Mouse (Mus musculus): ENCODE results near the gene Gm17606. TPM values are rescaled to one million over a fixed set of nuclear protein-coding genes. Genes with fewer than 3 reads are reported as not detected.
"Not testable (repeated sequence)": the region's sequence is repeated elsewhere in the genome, so short reads cannot be mapped to it uniquely, and the experiment has no call there.

Gene Gm17606
- not detected for total RNA-seq (2021)
- long read RNA-seq, experiment 1, result 0 reads
- long read RNA-seq, experiment 2, result 0 reads

DNA sequence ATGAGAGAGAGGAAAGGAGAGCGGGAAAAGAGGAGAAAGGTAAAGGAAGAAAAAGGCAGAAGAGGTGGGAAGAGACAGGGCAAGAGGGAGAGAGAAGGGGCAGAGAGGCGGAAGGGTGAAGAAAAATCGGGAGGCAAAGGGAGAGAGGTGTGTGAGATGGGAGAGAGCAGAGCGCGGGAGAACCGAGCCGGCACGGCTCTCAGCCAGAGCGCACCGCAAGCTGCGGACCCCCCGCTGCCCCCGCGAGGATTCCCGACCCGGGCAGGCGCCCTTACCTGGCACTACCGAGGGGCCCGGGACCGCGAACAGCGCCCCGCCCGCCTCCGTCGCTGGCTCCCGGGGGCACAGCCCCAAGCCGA is at the start of gene Gm17606:
Gene Gm17606, plus strand, starts transcription at position 7 of the 359 bp plus-strand sequence.
- DNase-seq, result no peak

DNA sequence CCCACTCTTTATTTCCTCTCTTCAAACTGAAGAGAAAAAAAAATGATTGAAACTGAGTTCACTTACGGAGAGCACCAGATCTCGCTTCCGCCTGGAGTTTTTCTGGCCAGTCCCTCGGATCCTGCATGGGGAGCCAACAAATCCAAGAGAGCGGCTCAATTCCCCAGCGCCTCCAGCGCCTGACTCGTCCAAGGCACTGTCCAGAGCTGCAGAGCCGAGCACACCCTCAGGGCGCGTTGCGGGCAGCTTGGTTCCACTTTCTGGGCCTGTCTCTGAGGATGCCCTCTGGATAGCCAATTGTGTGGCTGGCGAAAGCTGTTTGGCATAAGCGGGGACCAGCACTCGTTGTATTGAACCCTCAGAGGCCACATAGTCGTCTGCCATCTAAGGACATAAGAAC is 49.7 kb upstream of the Gm17606 start:
- no peak for DNase-seq

DNA sequence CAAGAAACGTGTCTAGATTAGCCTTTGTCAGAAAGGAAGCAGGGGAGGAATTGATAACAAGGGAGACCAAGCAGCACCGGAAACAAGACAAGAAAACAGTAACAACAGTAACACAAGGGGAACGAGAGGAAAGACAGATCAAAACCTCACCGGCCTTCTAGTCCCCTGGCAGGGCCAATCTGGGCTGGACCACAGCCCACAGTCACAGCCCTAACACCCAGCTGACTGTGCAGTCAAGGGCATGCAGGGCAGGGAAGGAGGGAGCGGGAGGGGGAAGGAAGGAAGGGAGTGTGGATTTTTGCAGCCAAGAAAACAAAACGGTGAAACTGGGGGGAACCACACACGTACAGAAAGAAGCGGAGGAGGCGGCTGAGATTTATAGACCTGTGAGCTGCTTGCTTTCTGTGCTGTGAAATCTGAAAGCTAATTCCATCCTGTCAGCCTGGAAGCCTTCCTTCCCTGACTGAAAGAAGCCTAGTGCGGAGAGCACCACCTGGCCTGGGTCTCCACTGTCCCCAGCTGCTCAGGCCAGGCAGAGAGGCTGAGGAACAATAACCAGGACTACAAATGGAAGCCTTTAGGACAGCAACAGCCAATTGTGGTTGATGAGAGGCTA is 48.3 kb upstream of the Gm17606 start:
- no peak for DNase-seq

DNA sequence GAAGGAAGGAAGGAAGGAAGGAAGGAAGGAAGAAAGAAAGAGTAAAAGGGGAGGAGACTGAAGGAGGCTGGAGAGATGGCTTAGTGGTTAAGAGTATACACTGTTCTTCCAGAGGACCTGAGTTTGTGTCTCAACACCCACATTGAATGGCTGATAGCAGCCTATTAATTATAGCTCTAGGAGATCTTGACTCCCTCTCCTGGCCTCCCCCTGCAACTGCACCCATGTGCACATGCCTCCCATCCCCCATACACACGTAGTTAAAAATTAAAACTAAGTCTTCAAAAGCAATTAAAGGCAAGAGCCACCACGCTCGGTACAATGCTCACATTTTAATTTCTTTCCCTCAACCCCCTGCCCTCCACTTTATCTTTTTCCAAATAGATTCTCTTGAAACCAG is 46.7 kb upstream of the Gm17606 start:
- no peak for DNase-seq

DNA sequence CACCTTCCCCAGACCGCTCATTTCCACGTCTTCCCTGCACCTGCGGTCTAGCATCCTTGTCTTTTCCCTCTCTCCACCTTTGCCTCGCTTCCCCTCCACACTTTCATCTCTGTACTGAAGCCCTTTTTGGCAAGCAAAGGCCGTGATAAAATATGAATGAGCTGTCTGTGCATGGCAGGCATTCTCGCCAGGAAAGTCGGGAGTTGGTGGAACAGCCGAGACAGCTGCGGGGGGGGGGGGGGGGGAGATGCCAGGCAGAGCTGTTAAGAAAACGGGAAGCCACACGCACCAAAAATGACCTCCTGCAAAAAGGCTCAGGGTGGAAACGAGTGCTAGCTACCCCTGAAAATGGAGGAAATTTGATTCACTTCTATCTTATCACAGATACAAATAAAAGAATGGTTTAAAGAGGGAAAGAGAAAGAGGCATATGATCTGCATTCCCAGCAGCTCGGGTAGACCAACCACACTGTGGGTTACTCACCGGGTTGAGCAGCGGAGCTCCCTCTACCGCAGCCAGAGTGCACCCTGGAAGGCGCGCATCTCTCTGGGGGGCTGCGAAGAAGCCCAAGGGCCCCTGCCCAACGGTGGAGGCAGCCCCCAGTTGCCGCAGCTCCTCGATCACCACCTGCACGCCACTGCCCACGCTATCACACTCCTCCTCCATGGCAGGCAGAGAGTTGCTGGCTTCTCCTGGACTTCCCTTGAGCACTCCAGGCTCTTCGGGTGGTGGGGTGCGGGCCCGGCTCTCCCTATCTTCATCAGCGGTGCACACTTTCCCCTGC is 45.9 kb upstream of the Gm17606 start:
- DNase-seq, result no peak

DNA sequence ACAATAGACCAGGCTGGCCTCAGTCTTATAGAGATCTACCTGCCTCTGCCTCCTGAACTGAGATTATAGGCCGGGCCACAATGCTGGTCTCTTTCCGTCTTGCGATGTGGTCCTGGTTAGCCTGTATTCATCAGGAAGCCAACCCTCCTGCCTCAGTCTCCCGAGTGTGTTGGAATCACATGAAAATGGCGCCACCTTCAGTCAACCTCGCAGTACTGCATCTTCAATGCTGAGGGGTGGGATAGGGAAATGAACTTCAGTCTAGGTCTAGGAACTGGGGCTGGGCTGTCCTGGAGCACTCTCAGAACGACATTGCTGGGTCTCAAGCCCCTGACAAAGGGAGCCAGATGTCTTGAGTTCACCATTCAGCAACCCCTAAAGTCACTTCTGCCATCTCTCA is 43.7 kb upstream of the Gm17606 start:
- DNase-seq, result no peak

DNA sequence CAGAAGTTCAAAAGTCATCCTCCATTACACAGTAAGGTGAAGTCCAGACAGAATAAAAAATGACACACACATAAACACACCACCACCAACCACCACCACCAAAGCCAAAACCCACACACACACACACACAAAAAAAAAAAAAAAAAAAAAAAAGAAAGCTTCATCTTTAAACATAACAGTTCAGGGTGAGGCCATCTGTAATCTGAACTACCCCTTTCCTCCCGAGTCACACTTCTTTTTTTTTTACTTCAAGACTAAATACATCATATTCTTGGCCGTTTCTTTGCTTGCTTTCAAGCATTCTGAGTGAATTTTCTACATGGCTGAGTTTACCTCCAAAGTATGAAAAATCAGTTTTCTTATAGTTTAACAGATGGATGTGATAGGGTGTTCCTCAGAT is 39.2 kb upstream of the Gm17606 start:
- DNase-seq, result no peak

DNA sequence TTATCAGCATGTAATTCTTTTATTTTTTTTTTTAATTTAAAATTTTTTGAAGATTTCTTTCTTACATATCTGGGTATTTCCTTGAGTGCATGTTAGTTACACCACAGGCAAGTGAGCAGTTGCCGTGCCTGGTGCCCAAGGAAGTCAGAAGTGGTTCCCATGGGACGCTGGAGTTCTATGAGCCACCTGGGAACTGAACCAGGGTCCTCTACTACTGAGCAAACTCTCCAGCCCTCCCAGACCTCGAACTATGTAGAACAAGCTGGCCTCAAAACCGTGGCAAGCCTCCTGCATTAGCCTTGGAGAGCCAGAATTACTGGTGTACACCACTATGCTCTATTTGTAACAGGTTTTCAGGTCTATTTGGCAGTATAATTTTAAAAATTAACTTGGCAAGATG is 38.1 kb upstream of the Gm17606 start:
- DNase-seq, result no peak

DNA sequence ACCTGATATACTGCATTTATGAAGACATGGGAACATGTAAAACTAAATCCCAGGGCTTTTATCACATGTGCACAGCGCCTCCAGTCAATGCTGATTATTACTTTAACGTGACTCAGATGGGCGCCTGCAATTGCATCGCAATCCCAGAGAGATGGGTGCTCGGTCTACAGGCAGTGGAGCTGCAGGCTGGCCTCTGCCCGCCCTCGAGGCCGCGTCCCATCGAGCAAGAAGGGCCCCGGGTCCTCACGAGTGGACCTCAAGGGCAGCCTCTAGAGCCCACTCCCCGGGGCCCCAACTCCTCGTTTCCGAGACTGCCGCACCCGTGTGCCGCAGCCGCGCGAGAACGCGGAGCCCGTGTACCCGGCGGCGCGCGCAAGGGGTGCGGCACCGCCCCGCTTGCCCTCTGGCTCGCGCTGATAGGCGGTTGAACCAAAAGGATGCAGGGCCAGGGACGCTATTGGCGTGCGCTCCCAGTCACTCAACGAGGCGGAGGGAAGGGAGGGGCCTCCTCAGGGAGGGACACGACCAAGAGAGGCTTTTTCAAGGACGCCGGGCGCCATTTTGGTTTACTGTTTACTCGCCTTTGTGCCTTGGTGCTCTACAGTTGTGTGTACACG is 37.6 kb upstream of the Gm17606 start:
- DNase-seq, result peak; percentile 96

DNA sequence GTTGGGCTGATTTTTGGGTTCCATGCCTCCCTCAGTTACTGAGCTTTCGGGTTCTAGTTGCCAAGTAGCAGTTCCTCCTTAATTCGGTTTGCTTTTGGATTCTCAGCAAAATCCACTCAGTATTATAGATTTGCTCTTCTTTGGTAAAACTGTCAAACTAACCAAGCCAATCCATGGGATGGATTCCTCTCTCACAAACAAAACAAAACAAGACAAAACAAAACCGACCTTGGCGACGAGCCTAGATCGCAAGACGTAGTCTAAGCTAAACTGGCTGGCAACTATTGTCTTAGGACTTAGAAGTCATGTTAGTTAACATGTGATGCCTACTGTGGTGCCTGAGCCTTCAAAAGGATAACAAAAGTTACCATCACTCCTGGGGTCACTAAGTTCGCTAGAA is 37.1 kb upstream of the Gm17606 start:
- DNase-seq, result no peak

DNA sequence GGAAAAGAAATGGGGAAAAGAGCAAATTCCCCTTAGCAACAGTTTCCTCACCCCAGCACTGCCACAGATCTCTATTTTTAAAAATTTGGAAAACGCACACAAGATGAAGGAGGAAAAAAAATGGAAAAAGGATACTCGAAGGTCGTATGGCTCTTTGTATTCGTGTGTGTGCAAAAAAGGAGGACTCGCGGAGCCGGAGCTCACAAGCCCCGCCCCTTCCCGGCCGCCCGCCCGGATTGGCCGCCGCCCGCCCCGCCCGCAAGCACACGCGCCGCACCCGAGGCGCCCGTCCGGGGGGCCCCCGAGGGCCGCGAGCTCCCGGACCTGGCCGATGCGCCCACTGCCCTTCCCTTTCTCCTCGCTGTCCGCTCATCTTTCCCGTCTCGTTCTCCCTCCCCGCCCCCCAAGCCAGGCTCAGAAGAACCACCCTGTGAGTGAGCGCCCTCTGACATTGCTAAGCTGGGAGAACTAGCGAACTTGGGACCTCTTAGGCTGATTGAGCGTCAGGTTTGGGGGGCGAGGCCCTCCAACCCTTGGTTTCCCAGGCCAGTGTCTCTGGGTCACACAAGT is 34.9 kb upstream of the Gm17606 start, which contains the start of gene 4931414P19Rik:
Gene 4931414P19Rik, minus strand, starts transcription at position 242 of the 570 bp plus-strand sequence.
- DNase-seq, result peak; percentile 85

DNA sequence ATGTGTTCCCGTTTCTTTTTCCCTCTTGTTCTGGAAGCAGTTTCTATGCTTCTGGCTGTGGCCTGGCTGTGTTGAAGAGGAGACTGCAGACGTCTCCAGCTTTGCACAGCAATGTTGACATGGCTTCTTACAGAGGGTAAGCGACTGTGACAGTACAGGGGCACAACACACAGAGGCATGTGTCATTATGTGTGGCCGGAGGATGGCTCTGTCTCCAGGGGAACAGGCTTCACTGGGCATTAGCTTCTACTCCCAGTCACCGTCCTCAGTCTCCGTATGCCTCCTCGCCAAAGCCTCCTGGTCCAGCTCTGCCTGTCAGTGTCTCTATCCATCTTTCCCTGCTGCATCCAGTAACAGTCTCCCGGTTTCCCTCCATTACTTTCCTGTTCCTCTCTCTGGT is 33.5 kb upstream of the Gm17606 start:
- no peak for DNase-seq

DNA sequence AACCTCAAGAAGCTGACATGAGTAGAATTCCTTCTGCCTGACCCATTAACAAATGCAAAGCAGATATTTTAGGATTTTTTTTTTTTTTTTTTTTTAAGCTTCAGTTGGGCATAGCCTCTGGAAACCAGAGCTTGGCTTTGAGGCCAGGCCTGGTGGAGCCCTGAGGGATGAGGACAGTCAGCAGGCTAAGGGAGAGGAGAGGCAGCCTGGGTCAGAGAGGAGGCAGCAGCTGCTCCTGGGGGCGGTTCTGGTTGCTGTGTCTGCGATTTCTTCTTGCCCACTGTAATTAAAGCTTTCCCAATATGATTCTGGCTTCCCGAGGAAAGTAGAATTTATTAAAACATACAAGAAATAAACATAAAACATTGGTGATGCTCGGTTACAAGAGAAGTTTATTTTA is 31.5 kb upstream of the Gm17606 start:
- no peak for DNase-seq

DNA sequence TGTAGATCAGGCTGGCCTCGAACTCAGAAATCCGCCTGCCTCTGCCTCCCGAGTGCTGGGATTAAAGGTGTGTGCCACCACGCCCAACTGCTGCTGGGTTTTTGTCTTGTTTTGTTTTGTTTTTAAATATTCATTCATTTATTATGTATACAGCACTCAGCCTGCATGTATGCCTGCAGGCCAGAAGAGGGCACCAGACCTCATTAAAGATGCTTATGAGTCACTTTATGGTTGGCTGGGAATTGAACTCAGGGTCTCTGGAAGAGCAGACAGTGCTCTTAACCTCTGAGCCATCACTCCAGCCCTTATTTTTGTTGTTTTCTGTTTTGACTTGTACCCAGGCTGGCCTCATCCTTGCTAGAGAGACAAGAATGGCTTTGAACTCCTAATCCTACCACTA is 30.8 kb upstream of the Gm17606 start:
- no peak for DNase-seq

DNA sequence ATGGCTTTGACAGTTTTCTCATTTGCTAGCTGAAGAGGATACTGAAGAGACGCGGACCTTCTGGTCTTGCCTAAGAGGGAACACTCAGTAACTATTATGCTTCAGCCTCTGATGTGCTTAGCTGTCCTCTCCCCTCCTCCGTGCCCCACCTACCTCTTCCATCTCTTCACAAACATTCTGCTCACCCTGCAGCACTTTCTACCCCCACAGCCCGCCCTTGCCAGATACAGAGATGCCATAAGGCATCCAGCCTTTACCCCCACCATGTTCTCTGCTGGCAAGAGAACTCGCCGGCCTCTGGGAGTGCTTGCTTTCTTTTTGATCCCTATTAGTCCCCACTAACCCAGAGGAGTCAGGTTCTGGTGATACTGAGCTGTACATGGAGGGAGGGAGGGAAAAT is 30.1 kb upstream of the Gm17606 start:
- DNase-seq, result no peak

DNA sequence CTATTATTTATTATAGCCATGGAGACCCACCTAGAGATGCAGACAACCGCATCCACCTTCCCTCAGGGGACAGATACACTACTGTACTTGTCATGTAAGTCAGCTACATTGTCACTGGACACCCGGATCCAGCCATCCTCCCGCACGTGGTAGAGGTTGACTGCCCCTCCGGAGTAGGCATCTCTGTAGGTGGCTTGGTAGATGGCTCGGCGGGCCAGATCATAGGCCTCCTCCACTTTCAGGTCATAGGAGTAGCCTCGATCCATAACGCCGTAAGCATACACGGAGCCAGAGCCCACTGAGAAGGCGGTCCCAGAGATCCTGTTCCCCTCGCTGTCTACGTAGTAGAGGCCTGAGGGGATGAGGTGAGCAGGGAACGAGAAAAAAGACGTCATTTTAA is 26.6 kb upstream of the Gm17606 start:
- DNase-seq, result not testable (repeated sequence)

DNA sequence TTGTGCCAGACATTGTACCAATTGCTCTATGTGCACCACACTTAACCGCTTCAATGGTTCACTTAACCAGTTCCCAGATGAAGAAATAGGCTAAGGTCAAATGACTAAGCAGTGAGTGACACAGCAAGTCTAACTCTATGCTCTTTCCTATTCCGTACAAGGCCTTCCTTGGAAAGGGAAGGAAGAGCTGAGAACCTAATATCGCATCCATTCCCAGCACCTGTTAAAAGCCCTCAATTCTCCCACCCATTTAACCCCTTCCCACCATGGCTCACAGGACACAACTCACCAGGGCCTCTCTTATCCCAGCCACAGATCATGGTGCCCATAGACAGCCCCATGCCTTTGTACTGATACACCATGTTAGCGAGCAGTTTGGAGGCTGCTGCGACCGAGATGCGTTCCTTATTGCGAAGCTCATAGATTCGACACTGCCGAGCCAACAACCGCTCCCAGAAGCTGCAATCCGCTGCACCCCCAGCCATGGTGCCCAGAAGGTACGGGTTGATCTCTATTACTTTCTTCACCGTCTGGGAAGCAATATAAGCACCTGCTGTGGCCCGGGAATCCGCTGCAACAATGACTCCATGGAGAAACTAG is 24.4 kb upstream of the Gm17606 start:
- no peak for DNase-seq

DNA sequence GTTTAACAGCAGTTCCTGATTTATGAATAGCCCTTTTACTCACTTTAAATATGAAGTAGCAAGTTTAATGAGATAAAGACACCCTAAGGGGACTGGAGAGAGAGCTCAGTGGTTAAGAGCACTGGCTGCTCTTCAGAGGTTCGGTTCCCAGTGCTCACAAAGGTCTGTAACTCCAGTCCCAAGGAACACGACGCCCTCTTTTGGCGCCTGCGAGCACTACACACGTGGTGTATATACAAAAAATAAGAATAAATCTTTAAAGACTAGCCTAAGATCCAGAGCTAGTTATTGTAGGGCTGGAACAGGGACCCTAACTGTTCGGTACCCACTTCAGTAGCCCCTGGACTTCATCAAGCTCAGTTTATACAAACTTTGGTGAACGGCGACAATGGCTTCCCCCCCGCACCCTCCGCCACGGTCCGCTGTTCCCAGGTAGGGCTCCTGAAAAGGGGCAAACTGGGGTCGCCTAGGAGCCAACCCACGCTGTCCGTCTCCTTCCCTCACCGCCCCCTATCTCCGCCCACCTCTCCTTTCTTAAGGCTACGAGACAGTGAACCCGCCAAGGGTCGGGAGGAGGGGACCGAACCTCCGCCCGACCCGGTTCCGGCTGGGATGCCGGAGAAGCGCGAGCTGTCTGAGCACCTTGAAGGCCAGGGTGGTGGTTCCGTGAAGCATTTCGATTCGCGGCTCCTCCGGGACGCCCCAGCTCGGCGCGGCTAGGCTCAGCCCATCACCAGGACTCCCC is 23.4 kb upstream of the Gm17606 start:
- DNase-seq, result no peak

DNA sequence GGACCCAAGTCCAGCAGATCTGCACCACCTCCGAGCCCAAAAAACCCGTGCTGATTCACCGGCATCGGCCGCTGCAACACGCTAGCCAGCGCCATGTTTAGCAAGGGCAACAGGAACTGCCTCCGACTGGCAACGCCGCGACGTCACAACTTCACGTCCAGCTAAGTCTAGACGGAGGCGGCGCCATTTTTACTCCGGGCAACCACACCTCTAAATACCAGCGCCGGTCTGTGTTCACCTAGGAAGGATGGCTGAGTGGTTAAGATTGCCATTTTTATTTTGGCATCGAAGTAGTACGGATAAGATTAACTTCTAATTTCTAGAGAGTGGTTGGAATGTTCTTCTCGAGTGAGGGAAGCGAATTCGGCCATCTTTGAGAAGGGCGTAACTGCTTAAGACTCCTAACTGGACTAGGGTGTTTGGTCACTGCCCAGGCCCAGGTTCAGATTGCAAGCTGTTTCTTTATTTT is 22.8 kb upstream of the Gm17606 start, which contains the start of gene Psmb5:
Gene Psmb5, minus strand, starts transcription at position 126 of the 469 bp plus-strand sequence.
- DNase-seq, result peak; percentile 79

DNA sequence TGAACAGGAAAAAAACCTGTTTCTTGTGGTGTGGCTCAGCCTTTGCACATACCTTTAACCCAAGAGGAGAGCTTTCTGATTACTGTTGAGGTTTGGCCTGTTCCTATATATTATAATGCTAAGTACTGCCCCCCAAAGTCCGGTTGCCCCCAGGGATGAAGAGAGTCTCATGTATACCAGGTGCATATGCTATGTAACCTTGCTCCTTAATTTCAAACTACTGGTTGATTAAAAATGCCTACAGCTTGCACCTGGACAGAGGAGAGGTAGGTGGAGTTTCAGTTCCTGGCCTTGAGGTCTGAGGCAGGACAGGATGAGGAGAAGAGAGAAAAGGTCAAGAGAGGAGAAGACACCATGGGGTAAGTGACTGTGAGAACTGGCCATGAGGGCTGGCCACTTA is 19.6 kb upstream of the Gm17606 start, which contains the start of gene Psmb11:
Gene Psmb11, plus strand, starts transcription at position 301 of the 400 bp plus-strand sequence.
- no peak for DNase-seq

DNA sequence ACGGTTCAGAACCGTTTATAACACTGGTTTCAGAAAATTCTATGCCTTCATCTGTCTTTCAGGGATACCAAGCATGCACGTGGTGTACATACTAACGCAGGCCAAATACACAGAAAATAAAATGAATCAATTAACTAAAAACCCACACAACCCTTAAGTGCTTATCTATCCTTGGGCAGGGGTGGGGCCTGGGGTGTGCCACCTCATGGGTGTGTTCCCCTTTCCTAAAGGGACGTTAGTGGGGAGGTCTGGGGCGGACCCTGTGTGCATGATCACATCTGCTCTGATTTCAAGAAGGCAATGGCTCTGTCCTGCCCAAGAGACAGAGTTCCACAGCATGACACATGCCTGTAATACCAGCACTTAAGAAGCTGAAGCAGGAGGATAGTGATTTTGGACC is 17.4 kb upstream of the Gm17606 start:
- no peak for DNase-seq

DNA sequence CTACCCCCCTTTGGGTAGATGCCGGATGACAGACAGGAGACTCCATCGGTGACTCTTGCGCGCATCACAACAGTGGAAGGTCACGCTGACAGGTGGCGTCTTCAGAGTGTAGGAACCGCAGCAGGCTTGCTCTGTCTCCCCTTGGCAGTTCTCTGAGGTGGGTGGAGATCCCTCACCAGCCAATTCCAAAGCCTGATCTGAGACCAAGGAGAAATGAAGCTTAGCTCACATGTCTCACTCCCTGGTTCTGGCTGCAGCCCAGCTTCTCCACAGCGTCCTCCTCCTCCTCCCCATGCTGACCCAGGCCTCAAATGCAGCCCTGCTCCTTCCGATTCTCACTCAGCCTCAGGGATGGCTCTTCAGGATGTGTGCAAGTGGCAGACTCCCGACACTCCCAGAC is 15.8 kb upstream of the Gm17606 start:
- DNase-seq, result no peak

All from gastrocnemius, postnatal 25 days (tissue).